Mouse (Mus musculus) ES-Bruce4 (cell line): ENCODE results near the gene 4930453N24Rik. TPM values are rescaled to one million over a fixed set of nuclear protein-coding genes. Genes with fewer than 3 reads are reported as not detected.

Experiments used
- H3K27ac ChIP-seq: 2 replicates; pipeline ENCODE4 v1.5.1; 2012; ENCODE audit warnings: low read length, inconsistent platforms; ENCODE audit not compliant: insufficient read depth
- H3K27me3 ChIP-seq: 2 replicates; pipeline ENCODE4 v1.6.1; 2012; ENCODE audit warnings: mild to moderate bottlenecking, low read length, inconsistent platforms; ENCODE audit not compliant: control insufficient read depth, poor library complexity, insufficient read depth, severe bottlenecking
- H3K36me3 ChIP-seq: 2 replicates; pipeline ENCODE4 v1.6.1; 2012; ENCODE audit warnings: inconsistent platforms, mild to moderate bottlenecking, low read length, moderate library complexity; ENCODE audit not compliant: control insufficient read depth, poor library complexity, insufficient read depth, severe bottlenecking
- H3K4me1 ChIP-seq: one replicate; pipeline ENCODE4 v1.8.1; 2011; ENCODE audit warnings: low read length; ENCODE audit not compliant: control insufficient read depth, insufficient read depth
- H3K4me3 ChIP-seq: 2 replicates; pipeline ENCODE4 v1.5.1; 2011; ENCODE audit warnings: low read depth, mild to moderate bottlenecking, low read length
- H3K9ac ChIP-seq: 2 replicates; pipeline ENCODE4 v1.6.1; 2012; ENCODE audit warnings: low read depth, mild to moderate bottlenecking, inconsistent platforms; ENCODE audit not compliant: poor library complexity, severe bottlenecking
- H3K9me3 ChIP-seq: replicated peaks from 2 replicates; pipeline ENCODE4 v1.6.1; 2012; ENCODE audit warnings: mild to moderate bottlenecking, low read length, inconsistent platforms; ENCODE audit not compliant: control insufficient read depth, poor library complexity, insufficient read depth, severe bottlenecking
- CTCF ChIP-seq: IDR thresholded peaks from one replicate; pipeline ENCODE4 v1.8.1; 2011; ENCODE audit warnings: low read depth, low read length
- EP300 ChIP-seq: IDR thresholded peaks from 2 replicates; pipeline ENCODE4 v1.6.1; 2011; ENCODE audit warnings: low read depth, low read length; ENCODE audit not compliant: insufficient read depth
- POLR2A ChIP-seq: IDR thresholded peaks from one replicate; pipeline ENCODE4 v1.8.1; 2011; ENCODE audit warnings: low read length; ENCODE audit not compliant: insufficient read depth
- polyA plus RNA-seq: library from polyadenylated mRNA; stranded (reverse); fragments of >200 nt; gene quantifications from 2 replicates; pipeline ENCODE4 v1.2.4, GENCODE M21; 2011; ENCODE audit warnings: low read depth; ENCODE audit not compliant: missing spikeins, insufficient read depth, insufficient read length

Gene 4930453N24Rik
- polyA plus RNA-seq, 1 experiment = 28.6 TPM

DNA sequence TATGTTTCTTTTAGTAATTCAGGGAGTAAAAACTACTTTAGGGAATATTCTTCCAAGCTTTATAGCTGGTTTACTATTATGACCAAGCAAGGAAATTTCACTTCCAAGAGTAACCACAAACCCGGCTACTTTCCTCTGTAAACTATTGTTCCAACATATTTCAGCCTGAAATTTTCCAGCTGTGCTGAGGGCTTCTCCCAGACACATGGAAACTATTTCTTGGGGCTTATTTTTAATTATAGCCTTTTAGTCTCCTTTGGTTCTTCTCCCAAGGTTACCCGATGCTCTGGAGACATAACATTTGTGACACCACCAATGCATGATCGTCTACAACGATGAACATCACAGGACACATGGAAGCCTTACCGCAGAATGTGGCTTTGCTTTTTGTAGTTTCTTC is 33.7 kb downstream of the 4930453N24Rik start:
- Histone ChIP-seq H3K27ac (no peak overlapping the region), H3K9ac (no peak overlapping the region), H3K4me1 (no peaks in the 10 kb centered on the region), H3K9me3 (no peaks in the 10 kb centered on the region), H3K36me3 (no peaks in the 10 kb centered on the region), H3K27me3 (no peaks in the 10 kb centered on the region), H3K4me3 (no peak overlapping the region)
- TF ChIP-seq EP300 (no peak), CTCF (no peak), POLR2A (no peak)

DNA sequence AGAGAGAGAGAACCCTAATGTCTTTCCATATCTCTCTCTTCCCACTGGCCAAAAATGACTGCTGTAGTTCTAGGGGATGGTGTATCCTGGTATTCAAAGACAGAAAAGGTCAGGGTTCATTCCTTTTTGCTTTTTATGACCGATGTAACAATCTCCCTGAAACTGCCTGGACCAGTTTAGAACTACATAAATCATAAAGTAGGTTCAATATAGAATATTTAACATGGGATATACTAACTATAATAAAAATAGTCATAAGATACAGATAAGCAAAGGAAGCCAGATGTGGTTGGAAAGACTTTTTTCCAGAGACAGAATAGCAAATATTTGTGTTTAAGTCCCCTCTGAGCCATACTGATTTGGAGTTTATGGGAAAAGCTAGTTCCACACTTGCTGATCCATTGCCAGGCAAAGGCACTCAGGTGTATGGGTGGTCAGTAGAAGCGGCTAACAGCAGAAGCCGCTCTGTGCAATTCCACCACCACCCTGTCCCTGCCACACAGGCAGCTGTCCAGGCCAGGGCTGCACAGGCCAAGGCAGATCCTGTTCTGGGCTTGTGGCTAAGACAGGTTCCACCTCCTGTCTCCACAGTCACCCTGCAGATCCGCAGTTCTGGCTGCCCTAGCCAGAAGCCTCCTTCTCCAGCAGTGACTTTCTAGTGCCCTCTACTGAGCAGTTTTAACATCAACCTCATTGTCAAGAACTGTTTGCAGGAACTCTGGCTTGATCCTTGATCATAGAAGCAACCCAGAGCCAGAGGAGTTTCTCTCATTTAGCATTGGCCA is 47.5 kb downstream of the 4930453N24Rik start:
- Histone ChIP-seq H3K9ac (no peak overlapping the region), H3K27me3 (no peaks in the 10 kb centered on the region), H3K27ac (no peak overlapping the region), H3K4me3 (no peak overlapping the region), H3K4me1 (no peaks in the 10 kb centered on the region), H3K36me3 (no peaks in the 10 kb centered on the region), H3K9me3 (no peaks in the 10 kb centered on the region)
- peak; percentile 65 for TF ChIP-seq CTCF
- TF ChIP-seq EP300 = no peak
- no peak for TF ChIP-seq POLR2A

DNA sequence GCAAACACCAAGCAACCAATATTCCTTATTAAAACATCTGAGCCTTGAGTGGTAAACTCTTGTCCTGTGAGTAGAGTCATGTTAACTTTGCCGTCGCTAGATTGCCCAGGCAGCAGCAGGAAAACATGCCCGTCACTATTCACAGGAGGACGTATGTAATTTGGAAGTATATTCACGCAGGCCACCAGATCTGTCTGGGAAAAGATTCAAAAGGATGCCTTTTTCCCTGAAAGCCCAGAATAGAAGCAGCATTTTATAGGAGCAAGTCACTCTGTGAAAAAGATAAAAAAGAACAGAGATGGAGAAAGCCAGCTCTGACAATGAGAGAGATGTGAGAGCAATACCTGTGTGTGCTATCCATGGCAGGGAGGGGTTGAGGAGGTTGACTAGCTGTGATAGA is 49.4 kb downstream of the 4930453N24Rik start:
- no peak overlapping the region for H3K4me3 ChIP-seq
- TF ChIP-seq CTCF (no peak), POLR2A (no peak), EP300 (no peak)
- no peaks in the 10 kb centered on the region for H3K36me3 ChIP-seq
- no peak overlapping the region for H3K27ac ChIP-seq
- H3K9ac ChIP-seq = no peak overlapping the region
- H3K9me3 ChIP-seq = no peaks in the 10 kb centered on the region
- H3K4me1 ChIP-seq = no peaks in the 10 kb centered on the region
- no peaks in the 10 kb centered on the region for H3K27me3 ChIP-seq

DNA sequence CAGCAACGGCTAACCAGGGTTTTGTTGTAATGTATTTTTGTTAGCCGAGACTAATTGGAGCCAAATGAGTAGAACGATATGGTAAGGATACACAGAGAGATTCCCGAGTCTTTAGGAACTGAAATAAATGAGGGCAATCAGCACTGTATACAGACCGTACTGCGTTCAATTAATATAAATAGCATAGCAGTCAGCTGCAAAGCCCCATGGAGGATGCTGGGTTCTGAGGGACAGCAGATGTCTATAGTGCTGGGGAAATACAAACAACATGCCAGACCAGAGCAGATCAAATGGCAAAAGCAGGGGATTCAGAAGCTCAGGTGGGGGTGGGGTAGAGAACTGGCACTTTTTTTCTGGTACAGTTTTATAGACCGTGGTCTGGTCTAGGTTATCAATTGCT is 51.9 kb downstream of the 4930453N24Rik start:
- H3K4me1 ChIP-seq = no peaks in the 10 kb centered on the region
- H3K9ac ChIP-seq = no peak overlapping the region
- H3K36me3 ChIP-seq = no peaks in the 10 kb centered on the region
- H3K27ac ChIP-seq = no peak overlapping the region
- TF ChIP-seq POLR2A (no peak), CTCF (no peak), EP300 (no peak)
- H3K27me3 ChIP-seq = no peaks in the 10 kb centered on the region
- H3K4me3 ChIP-seq = no peak overlapping the region
- H3K9me3 ChIP-seq = no peaks in the 10 kb centered on the region

DNA sequence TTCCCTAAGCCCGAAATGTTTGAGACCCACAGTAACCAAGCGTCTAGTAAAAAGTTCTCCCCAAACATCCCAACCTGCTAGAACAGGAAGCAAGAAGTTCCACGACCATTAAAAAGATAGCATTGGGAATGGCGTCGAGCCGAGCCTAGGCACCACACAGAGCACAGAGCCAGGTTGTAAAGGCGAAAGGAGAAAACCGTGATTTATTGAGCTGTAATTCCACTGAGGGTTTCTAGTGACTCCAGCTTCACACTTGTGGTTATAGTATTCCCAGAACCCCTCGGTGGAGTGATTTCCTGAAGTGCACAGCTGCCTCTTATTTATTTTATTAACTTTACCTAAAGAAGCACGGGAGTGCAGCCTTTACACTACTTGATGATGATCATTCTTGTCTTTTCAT is 53.1 kb downstream of the 4930453N24Rik start:
- TF ChIP-seq CTCF = no peak
- TF ChIP-seq EP300 = no peak
- no peak for TF ChIP-seq POLR2A
- Histone ChIP-seq H3K27ac (no peak overlapping the region), H3K9ac (no peak overlapping the region), H3K9me3 (no peaks in the 10 kb centered on the region), H3K36me3 (no peaks in the 10 kb centered on the region), H3K4me1 (no peaks in the 10 kb centered on the region), H3K4me3 (no peak overlapping the region), H3K27me3 (no peaks in the 10 kb centered on the region)

DNA sequence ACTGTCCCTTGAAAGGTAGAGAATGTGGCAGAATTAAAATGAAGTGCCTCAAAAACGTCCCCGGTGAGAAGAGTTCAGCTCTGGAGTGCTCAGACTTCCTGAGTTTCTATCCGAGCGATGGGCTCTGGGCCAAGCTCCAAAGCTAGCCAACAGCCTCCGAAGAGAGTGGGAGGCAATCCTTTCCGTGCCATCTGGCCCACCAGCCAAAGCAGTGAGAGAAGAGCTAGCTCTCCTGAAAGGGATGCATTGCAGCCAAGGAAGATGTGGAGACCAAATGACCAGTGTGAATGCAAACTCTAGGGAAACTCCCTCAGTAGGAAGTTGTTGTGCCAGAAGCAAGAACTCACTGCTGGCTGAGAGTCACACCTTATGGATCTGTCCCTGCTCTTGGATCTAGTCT is 59.1 kb downstream of the 4930453N24Rik start:
- Histone ChIP-seq H3K9ac (no peak overlapping the region), H3K27me3 (no peaks in the 10 kb centered on the region), H3K4me3 (no peak overlapping the region), H3K4me1 (no peaks in the 10 kb centered on the region), H3K9me3 (no peaks in the 10 kb centered on the region), H3K27ac (no peak overlapping the region), H3K36me3 (no peaks in the 10 kb centered on the region)
- TF ChIP-seq POLR2A = no peak
- TF ChIP-seq EP300 = no peak
- no peak for TF ChIP-seq CTCF

Other genes with a start within 250 kb of the 4930453N24Rik start
- gene Csnka2ip, start 168.8 kb downstream of the 4930453N24Rik start, polyA plus RNA-seq = not detected in 2 replicates
- gene Zfp654, start 80.5 kb upstream of the 4930453N24Rik start, polyA plus RNA-seq = 12.0 and 12.1 TPM in 2 replicates
- 60.9 and 72.9 TPM in 2 replicates for gene Cggbp1, start 80.8 kb upstream of the 4930453N24Rik start, polyA plus RNA-seq